Mouse (Mus musculus): ENCODE results near the gene Olfr209.
"Not testable (repeated sequence)": the region's sequence is repeated elsewhere in the genome, so short reads cannot be mapped to it uniquely, and the experiment has no call there.

The Olfr209 gene

GRCm38 (mm10) chr16:59363893-59364292 lies at the start of gene Olfr209:
Gene Olfr209, minus strand, starts transcription at chr16:59363993.
- DNase-seq: no peak

- peak; percentile 38 for DNase-seq
Observed at GRCm38 (mm10) chr16:59413475-59413874, 49.7 kb upstream of the Olfr209 start.

GRCm38 (mm10) chr16:59409800-59410199 lies 46.0 kb upstream of the Olfr209 start:
- DNase-seq: no peak

- DNase-seq: no peak
Observed at GRCm38 (mm10) chr16:59409341-59409748, 45.6 kb upstream of the Olfr209 start.

- no peak for DNase-seq
Observed at GRCm38 (mm10) chr16:59407032-59407431, 43.2 kb upstream of the Olfr209 start, which contains the start of gene Gabrr3. Gene Gabrr3, plus strand, starts transcription at chr16:59407332.

- DNase-seq: no peak
Observed at GRCm38 (mm10) chr16:59404798-59405197, 41.0 kb upstream of the Olfr209 start.

- DNase-seq: peak; percentile 25
Observed at GRCm38 (mm10) chr16:59403684-59404083, 39.9 kb upstream of the Olfr209 start.

GRCm38 (mm10) chr16:59401985-59402384 lies 38.2 kb upstream of the Olfr209 start:
- DNase-seq: no peak

- no peak for DNase-seq
Observed at GRCm38 (mm10) chr16:59401102-59401501, 37.3 kb upstream of the Olfr209 start.

GRCm38 (mm10) chr16:59393300-59393699 lies 29.5 kb upstream of the Olfr209 start:
- DNase-seq: no peak

GRCm38 (mm10) chr16:59349146-59349545 lies 14.6 kb downstream of the Olfr209 start, which contains the start of gene Olfr206:
Gene Olfr206, minus strand, starts transcription at chr16:59349246.
- DNase-seq: no peak

- DNase-seq: no peak
Observed at GRCm38 (mm10) chr16:59331038-59331437, 32.8 kb downstream of the Olfr209 start, which contains the start of gene Olfr205. Gene Olfr205, minus strand, starts transcription at chr16:59331138.

- DNase-seq: not testable (repeated sequence)
Observed at GRCm38 (mm10) chr16:59323262-59323661, 40.5 kb downstream of the Olfr209 start.

- no peak for DNase-seq
Observed at GRCm38 (mm10) chr16:59318148-59318547, 45.6 kb downstream of the Olfr209 start, which contains the start of gene Olfr204. Gene Olfr204, minus strand, starts transcription at chr16:59318248.
